Mouse (Mus musculus) stomach, embryonic 15.5 days (tissue): ENCODE measurements around the gene Pbx1. TPM values are rescaled to one million over a fixed set of nuclear protein-coding genes. Genes with fewer than 3 reads are reported as not detected.

Experiments used
- ATAC-seq: fragments of 200-750 bp; cut with Nextera tagmentation; 2 replicates; pipeline ENCODE4 v1.8.0; 2017; ENCODE audit warnings: low read depth, moderate number of reproducible peaks, moderate TSS enrichment; ENCODE audit not compliant: insufficient read depth, low FRiP score
- H3K27ac ChIP-seq: fragments of 300-500 bp; sonication (generic); 2 replicates; pipeline ENCODE4 v1.5.1; 2015; ENCODE audit warnings: mild to moderate bottlenecking, inconsistent platforms
- H3K27me3 ChIP-seq: fragments of 300-500 bp; sonication (generic); replicated peaks from 2 replicates; pipeline ENCODE4 v1.6.1; 2015; ENCODE audit warnings: inconsistent platforms
- H3K36me3 ChIP-seq: fragments of 300-500 bp; sonication (generic); 2 replicates; pipeline ENCODE4 v1.6.1; 2015; ENCODE audit warnings: inconsistent platforms
- H3K4me1 ChIP-seq: fragments of 300-500 bp; sonication (generic); 2 replicates; pipeline ENCODE4 v1.6.1; 2015; ENCODE audit warnings: inconsistent platforms
- H3K4me2 ChIP-seq: fragments of 300-500 bp; sonication (generic); 2 replicates; pipeline ENCODE4 v1.6.1; 2015; ENCODE audit warnings: mild to moderate bottlenecking, inconsistent platforms
- H3K4me3 ChIP-seq: fragments of 300-500 bp; sonication (generic); replicated peaks from 2 replicates; pipeline ENCODE4 v1.5.1; 2015; ENCODE audit warnings: inconsistent platforms
- H3K9ac ChIP-seq: fragments of 300-500 bp; sonication (generic); 2 replicates; pipeline ENCODE4 v1.6.1; 2015; ENCODE audit warnings: inconsistent platforms
- H3K9me3 ChIP-seq: fragments of 300-500 bp; sonication (generic); 2 replicates; pipeline ENCODE4 v1.6.1; 2016; ENCODE audit warnings: inconsistent platforms
- WGBS: fragments of 180-500 bp; shearing (Covaris S2); methylation state at CpG from one replicate; pipeline ENCODE4 v1.1.7; 2015; 5-methylcytosine and 5-hydroxymethylcytosine counted together
- polyA plus RNA-seq: library from polyadenylated mRNA; unstranded; fragments of >200 nt; fragmentation: Nextera tagmentation; extraction: Ambion mirVana; gene quantifications from 2 replicates; pipeline ENCODE4 v1.2.1, GENCODE M21; 2015

Pbx1 gene
- polyA plus RNA-seq, 1 experiment from 2014 or later: 36.2 TPM

DNA sequence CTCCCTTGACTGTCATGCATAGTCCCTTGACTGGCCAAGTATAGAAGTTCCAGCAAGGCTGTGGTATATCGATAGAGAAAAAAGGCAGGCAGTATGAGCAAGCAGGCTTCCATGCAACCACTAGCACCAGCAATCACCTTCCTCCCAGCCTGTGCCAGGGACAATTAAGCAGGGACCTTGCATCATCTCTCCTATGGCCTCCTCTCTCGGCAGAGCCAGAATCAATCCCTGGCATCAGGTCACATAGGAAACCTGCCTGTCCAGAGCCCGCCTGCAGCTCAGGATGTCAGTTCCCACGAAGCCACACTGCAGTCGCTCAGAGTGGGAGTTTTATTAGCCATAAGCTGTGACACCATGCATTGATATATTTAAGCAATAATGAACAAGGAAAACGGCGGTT, 189.0 kb downstream of the Pbx1 start:
- no peak overlapping the region for H3K4me3 ChIP-seq
- no peak overlapping the region for H3K4me2 ChIP-seq
- no peak overlapping the region for H3K27ac ChIP-seq
- no peak overlapping the region for H3K9ac ChIP-seq
- ATAC-seq: no peak
- 86% methylated on average over 7 of the region's 7 CpGs for WGBS
- no peaks in the 10 kb centered on the region for H3K27me3 ChIP-seq
- H3K36me3 ChIP-seq: no peaks in the 10 kb centered on the region
- H3K9me3 ChIP-seq: no peaks in the 10 kb centered on the region
- H3K4me1 ChIP-seq: peaks cover 27% of the 10 kb centered on the region

DNA sequence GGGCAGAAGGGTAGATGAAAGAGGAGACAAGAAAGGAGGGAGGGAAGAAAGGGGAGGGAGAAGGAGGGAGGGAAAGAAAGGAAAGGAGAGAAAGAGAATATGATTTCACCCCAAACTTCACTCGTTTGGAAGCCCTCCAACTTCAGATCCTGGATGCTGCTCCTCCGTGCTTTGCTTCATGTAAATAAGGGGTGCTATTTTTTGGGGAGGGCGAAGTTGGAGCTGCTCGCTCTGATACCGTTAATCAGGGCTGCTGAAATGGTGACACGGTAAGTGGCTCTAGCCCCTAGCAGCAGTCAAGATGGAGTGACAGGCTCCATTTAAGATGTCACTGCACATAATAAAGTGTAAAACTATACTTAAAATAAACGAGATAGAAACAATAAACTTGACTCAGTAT, 190.8 kb downstream of the Pbx1 start:
- no peak overlapping the region; the same call in 1 of the 2 replicates for H3K9ac ChIP-seq
- H3K27me3 ChIP-seq: no peaks in the 10 kb centered on the region
- H3K4me1 ChIP-seq: peaks cover 17% of the 10 kb centered on the region
- H3K36me3 ChIP-seq: no peaks in the 10 kb centered on the region
- H3K4me2 ChIP-seq: peak overlapping the region; percentile 34; the same call in 1 of the 2 replicates
- H3K4me3 ChIP-seq: no peak overlapping the region
- H3K27ac ChIP-seq: no peak overlapping the region
- WGBS: 35% methylated on average over 7 of the region's 7 CpGs
- no peaks in the 10 kb centered on the region for H3K9me3 ChIP-seq
- ATAC-seq: no peak

DNA sequence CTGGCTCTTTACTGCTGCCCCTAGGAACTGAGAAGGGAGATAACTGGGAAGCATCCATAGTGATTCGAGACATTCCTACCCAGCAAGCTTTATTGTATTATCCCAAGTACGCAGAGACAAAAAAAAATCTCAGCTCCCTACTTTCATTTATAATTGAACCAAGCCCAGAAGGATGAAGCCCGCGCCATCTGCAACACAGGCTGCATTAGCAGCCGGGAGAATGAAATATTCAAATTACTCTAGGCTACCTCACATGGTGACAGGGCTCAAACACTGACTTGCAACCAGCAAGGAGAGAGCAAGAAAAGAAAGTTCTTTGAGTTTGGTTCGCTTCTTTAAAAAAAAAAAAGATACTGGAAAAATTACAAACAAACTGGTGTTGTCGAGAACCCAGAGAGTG, 191.2 kb downstream of the Pbx1 start:
- Histone ChIP-seq H3K27me3 (no peaks in the 10 kb centered on the region), H3K9ac (no peak overlapping the region), H3K4me2 (no peak overlapping the region), H3K4me1 (peaks cover 17% of the 10 kb centered on the region), H3K9me3 (no peaks in the 10 kb centered on the region), H3K27ac (peak overlapping the region; percentile 57; the same call in 1 of the 2 replicates), H3K4me3 (no peak overlapping the region), H3K36me3 (no peaks in the 10 kb centered on the region)
- ATAC-seq: no peak
- WGBS: 41% methylated on average over 7 of the region's 7 CpGs

GRCm38 (mm10) chr1:168240386-168240785, 191.7 kb downstream of the Pbx1 start:
- 0 out of 2 replicates have a peak overlapping the region, but pooled peaks have one; percentile 57 for H3K27ac ChIP-seq
- ATAC-seq: no peak
- 86% methylated on average over 5 of the region's 5 CpGs for WGBS

DNA sequence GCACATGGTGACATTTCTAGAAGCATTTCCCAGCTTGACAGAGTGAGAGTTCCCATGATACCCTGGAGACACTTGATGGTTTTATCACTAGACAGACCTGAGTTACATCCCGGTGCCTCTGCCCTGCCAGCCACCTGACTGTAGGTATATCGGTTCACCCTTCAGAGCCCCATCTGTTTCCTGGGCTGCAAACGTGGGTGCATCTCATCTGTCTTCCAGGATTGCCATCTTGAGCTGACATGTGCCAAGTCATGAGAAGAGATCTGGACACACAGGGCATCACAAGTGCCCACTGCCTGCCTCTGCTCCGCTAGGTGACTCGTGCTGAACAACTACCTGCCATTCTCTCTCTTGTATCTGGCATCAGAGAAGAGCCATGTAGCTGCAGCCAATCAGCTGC, 196.0 kb downstream of the Pbx1 start:
- Histone ChIP-seq H3K4me2 (no peak overlapping the region), H3K9ac (no peak overlapping the region), H3K27me3 (no peaks in the 10 kb centered on the region), H3K4me1 (peaks cover 6% of the 10 kb centered on the region; the same call in 1 of the 2 replicates), H3K4me3 (no peak overlapping the region), H3K9me3 (no peaks in the 10 kb centered on the region), H3K36me3 (no peaks in the 10 kb centered on the region), H3K27ac (no peak overlapping the region)
- WGBS: 87% methylated on average over 5 of the region's 5 CpGs
- ATAC-seq: no peak

More at GRCm38 (mm10) chr1:168240386-168240785, 191.7 kb downstream of the Pbx1 start:
- H3K9me3 ChIP-seq: no peaks in the 10 kb centered on the region
- H3K4me2 ChIP-seq: no peak overlapping the region
- H3K9ac ChIP-seq: no peak overlapping the region
- H3K36me3 ChIP-seq: no peaks in the 10 kb centered on the region
- no peak overlapping the region for H3K4me3 ChIP-seq
- H3K4me1 ChIP-seq: peaks cover 12% of the 10 kb centered on the region
- H3K27me3 ChIP-seq: no peaks in the 10 kb centered on the region

GRCm38 (mm10) chr1:168234355-168234754, 197.7 kb downstream of the Pbx1 start:
- no peaks in the 10 kb centered on the region for H3K9me3 ChIP-seq
- H3K9ac ChIP-seq: no peak overlapping the region
- WGBS: 71% methylated on average over 11 of the region's 11 CpGs
- H3K4me3 ChIP-seq: no peak overlapping the region
- no peaks in the 10 kb centered on the region for H3K27me3 ChIP-seq
- ATAC-seq: no peak
- peaks cover 17% of the 10 kb centered on the region; the same call in 1 of the 2 replicates for H3K4me1 ChIP-seq
- H3K4me2 ChIP-seq: no peak overlapping the region
- H3K27ac ChIP-seq: no peak overlapping the region
- H3K36me3 ChIP-seq: no peaks in the 10 kb centered on the region

DNA sequence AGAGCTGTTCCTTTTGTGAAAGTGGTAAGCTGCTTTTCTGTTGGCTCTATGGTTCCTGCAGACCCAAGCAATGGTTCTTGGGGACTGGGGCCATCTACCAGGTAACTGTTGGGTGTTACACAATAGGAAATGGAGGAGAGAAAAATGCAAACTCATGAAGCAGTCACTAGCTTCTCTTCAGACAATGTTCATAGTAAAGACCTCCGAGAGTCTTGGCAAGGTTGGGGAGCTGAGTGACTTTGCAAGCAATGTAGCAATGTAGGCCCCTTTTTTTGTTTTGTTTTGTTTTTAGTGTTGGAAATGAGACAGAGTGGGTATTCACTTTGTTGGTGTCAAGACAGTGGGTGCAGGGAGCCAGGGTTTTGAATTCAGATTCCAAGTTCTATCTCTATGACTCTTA, 198.9 kb downstream of the Pbx1 start:
- no peak overlapping the region for H3K4me2 ChIP-seq
- WGBS: 83% methylated on average over 1 of the region's 1 CpGs
- no peak overlapping the region for H3K9ac ChIP-seq
- H3K9me3 ChIP-seq: no peaks in the 10 kb centered on the region
- no peaks in the 10 kb centered on the region for H3K27me3 ChIP-seq
- H3K27ac ChIP-seq: peak overlapping the region; percentile 57; the same call in 1 of the 2 replicates
- peaks cover 17% of the 10 kb centered on the region; the same call in 1 of the 2 replicates for H3K4me1 ChIP-seq
- H3K4me3 ChIP-seq: no peak overlapping the region
- no peaks in the 10 kb centered on the region for H3K36me3 ChIP-seq
- no peak for ATAC-seq

DNA sequence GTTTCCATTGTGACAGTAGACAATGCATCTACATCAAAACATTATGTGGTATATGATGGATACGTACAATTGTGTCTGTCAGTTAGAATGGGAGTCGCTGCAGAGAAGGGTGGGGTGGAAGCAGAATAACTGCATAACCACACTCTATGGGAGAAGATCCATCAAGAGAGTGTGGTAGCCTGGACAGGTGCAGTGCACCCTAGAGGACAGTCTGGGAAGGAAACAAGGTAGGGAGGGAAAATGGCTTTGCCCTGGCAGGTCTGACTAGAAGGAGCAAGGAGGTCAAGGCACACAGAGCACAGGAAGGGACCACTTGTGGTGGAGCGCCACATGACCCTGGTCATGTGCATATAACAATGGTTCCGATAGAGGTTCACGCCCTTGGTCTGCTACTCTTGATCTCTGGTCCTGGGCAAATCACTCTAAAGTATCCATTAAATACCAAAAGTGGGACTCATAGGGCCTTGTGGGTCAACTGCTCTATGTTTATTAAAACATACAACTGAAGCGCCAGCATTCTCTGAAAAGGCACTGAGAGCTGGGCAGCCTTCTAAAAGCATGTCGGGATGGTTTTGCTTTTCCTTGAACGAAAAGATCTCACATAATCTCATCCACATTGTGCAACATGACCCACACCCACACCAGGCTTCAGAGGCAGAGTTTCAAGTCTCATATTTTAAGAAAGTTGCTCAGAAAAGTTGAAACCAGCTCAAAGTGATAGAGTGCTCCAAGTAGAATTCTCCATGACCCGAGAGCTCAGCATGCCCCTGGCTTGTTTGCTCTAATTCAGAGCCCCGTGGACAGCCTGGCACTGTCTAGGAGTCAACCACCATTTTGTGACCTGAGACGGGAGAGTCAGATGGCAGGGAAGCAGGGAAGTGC, 200.3 kb downstream of the Pbx1 start:
- ATAC-seq: no peak
- no peaks in the 10 kb centered on the region for H3K9me3 ChIP-seq
- H3K4me1 ChIP-seq: peaks cover 20% of the 10 kb centered on the region; the same call in 1 of the 2 replicates
- WGBS: 85% methylated on average over 11 of the region's 11 CpGs
- H3K4me2 ChIP-seq: no peak overlapping the region
- H3K9ac ChIP-seq: no peak overlapping the region
- no peak overlapping the region for H3K27ac ChIP-seq
- H3K4me3 ChIP-seq: no peak overlapping the region
- no peaks in the 10 kb centered on the region for H3K27me3 ChIP-seq
- no peaks in the 10 kb centered on the region for H3K36me3 ChIP-seq

DNA sequence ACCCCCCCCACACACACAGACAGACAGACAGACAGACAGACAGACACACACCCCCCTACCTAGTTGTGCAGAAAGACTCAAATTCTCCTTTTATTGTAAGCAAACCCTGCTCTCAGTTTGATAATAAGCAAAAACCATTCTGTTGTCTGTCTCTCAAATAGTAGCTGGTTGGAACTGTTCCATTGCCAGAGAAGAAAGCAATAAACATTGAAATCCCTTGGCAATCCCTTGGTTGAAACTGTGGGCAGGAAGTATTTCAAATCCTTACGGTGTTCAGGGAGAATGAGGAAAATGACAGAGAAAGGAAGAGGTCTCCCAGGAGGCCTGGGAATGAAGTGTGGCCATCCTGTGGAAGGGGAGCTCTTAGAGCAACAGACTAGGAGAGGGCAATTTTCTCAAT, 201.2 kb downstream of the Pbx1 start:
- ATAC-seq: no peak
- Histone ChIP-seq H3K36me3 (no peaks in the 10 kb centered on the region), H3K9me3 (no peaks in the 10 kb centered on the region), H3K27ac (no peak overlapping the region), H3K27me3 (no peaks in the 10 kb centered on the region), H3K4me2 (no peak overlapping the region), H3K9ac (no peak overlapping the region), H3K4me3 (no peak overlapping the region), H3K4me1 (peaks cover 20% of the 10 kb centered on the region; the same call in 1 of the 2 replicates)
- WGBS: 13% methylated on average over 1 of the region's 1 CpGs

GRCm38 (mm10) chr1:168230134-168230533, 201.9 kb downstream of the Pbx1 start:
- 45% methylated on average over 4 of the region's 4 CpGs for WGBS
- H3K27ac ChIP-seq: no peak overlapping the region
- no peak overlapping the region for H3K4me3 ChIP-seq
- no peak overlapping the region for H3K4me2 ChIP-seq
- no peaks in the 10 kb centered on the region for H3K9me3 ChIP-seq
- H3K27me3 ChIP-seq: no peaks in the 10 kb centered on the region
- H3K36me3 ChIP-seq: no peaks in the 10 kb centered on the region
- peak; percentile 24; the same call in 1 of the 2 replicates for ATAC-seq
- peaks cover 20% of the 10 kb centered on the region; the same call in 1 of the 2 replicates for H3K4me1 ChIP-seq
- H3K9ac ChIP-seq: no peak overlapping the region

DNA sequence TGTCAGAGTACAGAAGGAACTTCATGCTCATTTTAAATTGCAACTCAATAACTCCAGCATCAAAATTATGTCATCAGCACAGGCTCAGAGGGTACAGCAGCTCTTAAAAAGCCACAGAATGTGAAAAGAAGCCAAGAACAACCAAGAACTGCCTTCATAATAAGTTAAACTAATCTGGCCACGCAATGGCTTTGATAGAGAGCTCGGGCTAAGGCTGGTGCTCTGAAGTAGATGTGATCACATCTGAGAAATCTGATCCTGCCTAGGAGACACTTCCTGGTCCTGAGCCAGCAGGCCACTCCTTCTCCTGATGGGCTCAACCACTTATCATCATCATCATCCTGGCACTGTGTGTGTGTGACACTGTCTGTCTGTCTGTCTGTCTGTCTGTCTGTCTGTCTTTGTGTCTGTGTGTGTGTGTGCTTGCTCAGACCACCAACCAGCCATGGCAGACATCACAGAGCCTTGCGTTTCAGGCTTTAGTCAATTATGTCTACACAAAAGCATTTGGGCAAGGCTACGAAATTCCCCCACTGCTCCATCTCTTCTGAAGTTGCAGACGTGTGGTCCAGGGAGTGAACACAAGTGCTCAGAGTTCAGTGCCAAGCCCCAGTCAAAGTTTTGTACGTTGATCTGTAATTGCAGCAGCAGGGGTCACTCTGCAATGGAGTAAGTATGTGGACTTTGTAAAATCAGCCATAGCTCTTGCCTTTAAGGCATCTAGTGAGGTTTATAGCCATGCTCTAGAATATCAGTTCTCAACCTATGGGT, 203.1 kb downstream of the Pbx1 start:
- Histone ChIP-seq H3K27me3 (no peaks in the 10 kb centered on the region), H3K36me3 (no peaks in the 10 kb centered on the region), H3K9ac (no peak overlapping the region), H3K4me1 (peaks cover 20% of the 10 kb centered on the region; the same call in 1 of the 2 replicates), H3K4me2 (no peak overlapping the region), H3K9me3 (no peaks in the 10 kb centered on the region), H3K27ac (no peak overlapping the region), H3K4me3 (no peak overlapping the region)
- WGBS: 77% methylated on average over 6 of the region's 6 CpGs
- no peak for ATAC-seq

DNA sequence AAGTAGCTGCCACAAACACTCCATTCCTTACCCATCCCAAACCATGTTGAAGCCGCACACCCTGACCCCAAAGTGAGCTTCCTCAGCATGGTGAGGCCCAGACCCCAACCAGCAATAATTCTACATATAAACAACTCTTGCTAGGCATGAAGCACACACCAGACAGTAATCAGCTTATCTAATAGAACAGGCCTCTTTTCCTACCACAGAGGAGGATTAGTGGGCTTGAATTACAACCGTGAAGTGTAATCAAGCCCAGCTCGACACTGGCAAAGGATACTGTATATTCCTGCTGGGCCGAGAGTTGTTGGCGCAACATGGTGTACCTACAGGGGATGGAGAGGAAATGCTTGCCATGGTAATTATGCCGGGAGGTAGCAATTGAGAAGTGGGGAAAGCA, 205.9 kb downstream of the Pbx1 start:
- no peak overlapping the region for H3K27ac ChIP-seq
- H3K4me1 ChIP-seq: peaks cover 19% of the 10 kb centered on the region
- no peaks in the 10 kb centered on the region for H3K27me3 ChIP-seq
- ATAC-seq: no peak
- H3K36me3 ChIP-seq: no peaks in the 10 kb centered on the region
- no peaks in the 10 kb centered on the region for H3K9me3 ChIP-seq
- 45% methylated on average over 6 of the region's 6 CpGs for WGBS
- H3K9ac ChIP-seq: no peak overlapping the region
- H3K4me3 ChIP-seq: no peak overlapping the region
- H3K4me2 ChIP-seq: no peak overlapping the region
